Mouse (Mus musculus): ENCODE data around the gene Agpat1. TPM values are rescaled to one million over a fixed set of nuclear protein-coding genes. Genes with fewer than 3 reads are reported as not detected.

The Agpat1 gene
- polyA plus RNA-seq, 1 experiment = 165 TPM

- peaks cover 63% of the 10 kb centered on the region for H3K27me3 ChIP-seq (replicated peaks)
- H3K9me3 ChIP-seq = no peaks in the 10 kb centered on the region
- TF ChIP-seq GATA1 (IDR thresholded peaks at IDR 0.05; ENCODE audit: borderline replicate concordance, low read length) (no peak), FLI1 (IDR thresholded peaks at IDR 0.05; ENCODE audit: low read length) (no peak)
- H3K4me1 ChIP-seq = peaks cover 72% of the 10 kb centered on the region
- H3K4me3 ChIP-seq (replicated peaks) = peak within 1 kb of the TSS; percentile 94
- peaks cover 13% of the 10 kb centered on the region for H3K36me3 ChIP-seq (replicated peaks; ENCODE audit: low read length)
These were observed 25.2 kb downstream of the Agpat1 start, which contains the start of gene Prrt1 for GRCm38 (mm10) chr17:34629221-34629751. Prrt1 (plus strand) TSS chr17:34629533.

GRCm38 (mm10) chr17:34629796-34630603, 25.9 kb downstream of the Agpat1 start:
- Histone ChIP-seq H3K27me3 (replicated peaks) (peaks cover 63% of the 10 kb centered on the region), H3K4me3 (replicated peaks) (peak overlapping the region; percentile 65), H3K4me1 (peaks cover 72% of the 10 kb centered on the region), H3K36me3 (replicated peaks; ENCODE audit: low read length) (peaks cover 13% of the 10 kb centered on the region), H3K9me3 (no peaks in the 10 kb centered on the region)
- no peak for TF ChIP-seq GATA1 (IDR thresholded peaks at IDR 0.05; ENCODE audit: borderline replicate concordance, low read length)
- no peak for TF ChIP-seq FLI1 (IDR thresholded peaks at IDR 0.05; ENCODE audit: low read length)

GRCm38 (mm10) chr17:34630761-34631301, 26.8 kb downstream of the Agpat1 start:
- TF ChIP-seq GATA1 (IDR thresholded peaks at IDR 0.05; ENCODE audit: borderline replicate concordance, low read length) = no peak
- TF ChIP-seq FLI1 (IDR thresholded peaks at IDR 0.05; ENCODE audit: low read length) = no peak
- H3K27me3 ChIP-seq (replicated peaks) = peaks cover 63% of the 10 kb centered on the region
- H3K9me3 ChIP-seq = no peaks in the 10 kb centered on the region
- peaks cover 77% of the 10 kb centered on the region for H3K4me1 ChIP-seq
- H3K36me3 ChIP-seq (replicated peaks; ENCODE audit: low read length) = peaks cover 4% of the 10 kb centered on the region
- H3K4me3 ChIP-seq (replicated peaks) = peak overlapping the region; percentile 90

DNA sequence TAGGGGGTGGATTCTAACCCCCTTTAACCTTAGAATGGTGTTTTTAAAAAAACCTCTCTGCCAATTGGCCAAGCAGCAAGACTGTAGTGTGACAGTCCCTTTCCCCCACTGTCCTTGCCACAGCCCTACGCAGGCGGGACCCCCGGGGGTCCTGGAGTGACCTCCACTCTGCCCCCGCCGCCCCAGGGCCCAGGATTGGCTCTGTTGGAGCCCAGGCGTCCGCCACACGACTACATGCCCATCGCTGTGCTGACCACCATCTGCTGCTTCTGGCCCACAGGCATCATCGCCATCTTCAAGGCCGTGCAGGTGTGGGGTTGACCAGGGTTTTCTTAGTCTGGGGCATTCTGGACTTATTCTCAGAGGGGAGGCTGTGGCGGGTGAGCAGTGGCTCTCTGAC, 27.6 kb downstream of the Agpat1 start:
- H3K9me3 ChIP-seq = no peaks in the 10 kb centered on the region
- peaks cover 75% of the 10 kb centered on the region for H3K4me1 ChIP-seq
- no peak for TF ChIP-seq FLI1 (IDR thresholded peaks at IDR 0.05; ENCODE audit: low read length)
- TF ChIP-seq GATA1 (IDR thresholded peaks at IDR 0.05; ENCODE audit: borderline replicate concordance, low read length) = no peak
- H3K27me3 ChIP-seq (replicated peaks) = peaks cover 65% of the 10 kb centered on the region
- H3K36me3 ChIP-seq (replicated peaks; ENCODE audit: low read length) = no peaks in the 10 kb centered on the region
- peak overlapping the region; percentile 90 for H3K4me3 ChIP-seq (replicated peaks)

GRCm38 (mm10) chr17:34632261-34632691, 28.2 kb downstream of the Agpat1 start:
- Histone ChIP-seq H3K36me3 (replicated peaks; ENCODE audit: low read length) (no peaks in the 10 kb centered on the region), H3K4me1 (peaks cover 74% of the 10 kb centered on the region), H3K9me3 (no peaks in the 10 kb centered on the region), H3K4me3 (replicated peaks) (peak overlapping the region; percentile 90), H3K27me3 (replicated peaks) (peaks cover 69% of the 10 kb centered on the region)
- no peak for TF ChIP-seq FLI1 (IDR thresholded peaks at IDR 0.05; ENCODE audit: low read length)
- TF ChIP-seq GATA1 (IDR thresholded peaks at IDR 0.05; ENCODE audit: borderline replicate concordance, low read length) = no peak

- Histone ChIP-seq H3K27me3 (replicated peaks) (peaks cover 39% of the 10 kb centered on the region), H3K4me3 (replicated peaks) (peak overlapping the region; percentile 76), H3K9me3 (peaks cover 5% of the 10 kb centered on the region), H3K4me1 (peaks cover 71% of the 10 kb centered on the region), H3K36me3 (replicated peaks; ENCODE audit: low read length) (no peaks in the 10 kb centered on the region)
- TF ChIP-seq FLI1 (IDR thresholded peaks at IDR 0.05; ENCODE audit: low read length) = no peak
- no peak for TF ChIP-seq GATA1 (IDR thresholded peaks at IDR 0.05; ENCODE audit: borderline replicate concordance, low read length)
These were observed 31.6 kb downstream of the Agpat1 start for GRCm38 (mm10) chr17:34635671-34636070.

DNA sequence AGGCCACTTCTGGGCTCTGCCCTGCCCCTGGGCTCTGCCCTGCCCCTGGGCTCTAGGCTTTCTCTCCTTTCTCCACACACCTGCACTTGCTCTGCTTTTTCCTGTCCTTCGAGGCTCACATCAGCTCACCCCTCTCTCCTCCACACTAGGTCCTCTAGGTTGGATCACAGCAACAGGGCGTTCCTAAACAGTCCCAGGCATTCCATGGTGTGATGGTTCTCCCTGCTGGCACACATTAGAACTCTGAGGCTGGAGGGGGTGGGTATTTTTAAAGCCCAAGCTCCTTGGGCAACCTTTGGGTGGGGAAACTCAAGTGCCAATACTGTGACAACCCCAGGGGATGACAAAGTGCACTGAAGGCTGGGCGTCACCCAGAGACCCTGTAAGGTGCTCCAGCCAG, 33.4 kb downstream of the Agpat1 start:
- Histone ChIP-seq H3K36me3 (replicated peaks; ENCODE audit: low read length) (no peaks in the 10 kb centered on the region), H3K4me1 (peaks cover 71% of the 10 kb centered on the region), H3K9me3 (peaks cover 5% of the 10 kb centered on the region), H3K4me3 (replicated peaks) (no peak overlapping the region), H3K27me3 (replicated peaks) (peaks cover 23% of the 10 kb centered on the region)
- no peak for TF ChIP-seq GATA1 (IDR thresholded peaks at IDR 0.05; ENCODE audit: borderline replicate concordance, low read length)
- TF ChIP-seq FLI1 (IDR thresholded peaks at IDR 0.05; ENCODE audit: low read length) = no peak

GRCm38 (mm10) chr17:34639461-34640255, 35.6 kb downstream of the Agpat1 start:
- no peak for TF ChIP-seq GATA1 (IDR thresholded peaks at IDR 0.05; ENCODE audit: borderline replicate concordance, low read length)
- TF ChIP-seq FLI1 (IDR thresholded peaks at IDR 0.05; ENCODE audit: low read length) = no peak
- H3K4me3 ChIP-seq (replicated peaks) = peak overlapping the region; percentile 53
- H3K9me3 ChIP-seq = peaks cover 5% of the 10 kb centered on the region
- no peaks in the 10 kb centered on the region for H3K36me3 ChIP-seq (replicated peaks; ENCODE audit: low read length)
- peaks cover 11% of the 10 kb centered on the region for H3K27me3 ChIP-seq (replicated peaks)
- peaks cover 81% of the 10 kb centered on the region for H3K4me1 ChIP-seq

- TF ChIP-seq GATA1 (IDR thresholded peaks at IDR 0.05; ENCODE audit: borderline replicate concordance, low read length) = no peak
- peaks cover 9% of the 10 kb centered on the region for H3K36me3 ChIP-seq (replicated peaks; ENCODE audit: low read length)
- peaks cover 5% of the 10 kb centered on the region for H3K9me3 ChIP-seq
- H3K27me3 ChIP-seq (replicated peaks) = peaks cover 11% of the 10 kb centered on the region
- H3K4me1 ChIP-seq = peaks cover 84% of the 10 kb centered on the region
- peak overlapping the region; percentile 76 for H3K4me3 ChIP-seq (replicated peaks)
These were observed 36.9 kb downstream of the Agpat1 start for GRCm38 (mm10) chr17:34640778-34641601.

All from megakaryocyte, embryonic 14.5 days (primary cell).